Mouse (Mus musculus): Measurements from ENCODE around the gene Spata18. TPM values are rescaled to one million over a fixed set of nuclear protein-coding genes. Genes with fewer than 3 reads are reported as not detected.

The Spata18 gene
- polyA plus RNA-seq, 1 experiment = not detected

DNA sequence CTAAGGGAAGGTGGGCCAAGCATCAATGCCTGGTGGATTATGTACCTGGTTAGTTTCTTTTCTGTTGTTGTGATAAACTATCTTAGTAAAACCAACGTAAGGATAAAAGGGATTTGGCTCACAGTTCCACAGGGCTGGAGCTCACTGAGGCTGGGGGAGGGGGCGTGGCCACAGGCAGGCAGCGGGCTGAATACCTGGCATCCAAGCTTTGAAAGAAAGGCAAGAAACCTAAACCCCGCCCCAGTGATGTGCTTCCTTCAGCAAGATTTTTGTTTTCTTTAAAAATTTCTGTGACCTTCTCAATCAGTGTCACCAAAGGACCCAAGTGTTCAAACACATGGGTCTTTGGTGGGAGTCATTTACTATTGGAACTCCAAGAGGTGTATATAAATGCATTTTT lies 23.6 kb upstream of the Spata18 start:
- Histone ChIP-seq H3K27me3 (ENCODE audit: control insufficient read depth, insufficient read depth, insufficient read length) (no peaks in the 10 kb centered on the region), H3ac (ENCODE audit: control insufficient read depth, insufficient read length) (no peak overlapping the region), H3K36me3 (ENCODE audit: control insufficient read depth, insufficient read depth) (no peaks in the 10 kb centered on the region), H3K4me3 (no peak overlapping the region), H3K79me2 (ENCODE audit: control insufficient read depth, insufficient read depth) (no peaks in the 10 kb centered on the region), H3K4me2 (ENCODE audit: low read depth) (no peak overlapping the region)
- no peak for TF ChIP-seq REST (IDR thresholded peaks at IDR 0.05; ENCODE audit: insufficient read depth, insufficient read length)
- TF ChIP-seq E2F4 (IDR thresholded peaks at IDR 0.05; ENCODE audit: insufficient read depth) = no peak
- no peak for TF ChIP-seq USF1 (IDR thresholded peaks at IDR 0.05; ENCODE audit: low read depth)
- no peak for TF ChIP-seq CEBPB (IDR thresholded peaks at IDR 0.05; ENCODE audit: insufficient read depth, poor library complexity, severe bottlenecking)
- no peak for TF ChIP-seq POLR2AphosphoS2 (IDR thresholded peaks at IDR 0.05; ENCODE audit: insufficient read length, low read depth)
- no peak for TF ChIP-seq POLR2A (IDR thresholded peaks at IDR 0.05; ENCODE audit: insufficient read length, low read depth)
- no peak for TF ChIP-seq MYOG (IDR thresholded peaks at IDR 0.05; ENCODE audit: control insufficient read depth in 1 of 3, insufficient read depth in 1 of 3, insufficient read length in 2 of 3, low read depth in 2 of 3)
- no peak for TF ChIP-seq MYOD1 (IDR thresholded peaks at IDR 0.05; ENCODE audit: control insufficient read depth in 1 of 3, insufficient read length in 2 of 3, low read depth in 2 of 3)
- no peak for TF ChIP-seq TCF3 (IDR thresholded peaks at IDR 0.05; ENCODE audit: insufficient read length, low read depth)
- TF ChIP-seq SRF (IDR thresholded peaks at IDR 0.05; ENCODE audit: control insufficient read depth, insufficient read length, low read depth) = no peak
- TF ChIP-seq TCF12 (IDR thresholded peaks at IDR 0.05; ENCODE audit: insufficient read depth, poor library complexity, severe bottlenecking) = no peak
- TF ChIP-seq MAX (IDR thresholded peaks at IDR 0.05; ENCODE audit: low read depth) = no peak

DNA sequence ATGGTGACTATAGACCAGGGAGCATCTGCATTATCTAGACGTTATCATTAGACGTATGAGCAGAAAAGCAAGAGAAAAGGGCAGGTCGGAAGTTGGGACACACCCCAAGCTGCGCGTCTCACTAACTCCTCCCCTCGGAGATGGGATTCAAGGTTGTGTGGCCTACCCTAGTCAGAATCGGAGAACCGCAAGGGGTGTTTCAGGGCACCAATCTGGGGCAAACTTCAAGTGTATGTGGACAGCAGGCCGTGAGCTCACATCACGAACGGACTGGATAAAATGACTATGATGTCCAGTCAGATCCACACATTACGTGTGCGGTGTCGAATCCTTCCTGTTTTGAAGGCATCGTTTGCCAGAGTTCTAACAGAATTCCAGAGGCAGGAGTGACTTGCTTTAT lies 23.2 kb upstream of the Spata18 start:
- Histone ChIP-seq H3K79me2 (ENCODE audit: control insufficient read depth, insufficient read depth) (no peaks in the 10 kb centered on the region), H3K4me2 (ENCODE audit: low read depth) (no peak overlapping the region), H3K36me3 (ENCODE audit: control insufficient read depth, insufficient read depth) (no peaks in the 10 kb centered on the region), H3ac (ENCODE audit: control insufficient read depth, insufficient read length) (no peak overlapping the region), H3K4me3 (no peak overlapping the region), H3K27me3 (ENCODE audit: control insufficient read depth, insufficient read depth, insufficient read length) (no peaks in the 10 kb centered on the region)
- no peak for TF ChIP-seq MYOD1 (IDR thresholded peaks at IDR 0.05; ENCODE audit: control insufficient read depth in 1 of 3, insufficient read length in 2 of 3, low read depth in 2 of 3)
- TF ChIP-seq REST (IDR thresholded peaks at IDR 0.05; ENCODE audit: insufficient read depth, insufficient read length) = no peak
- TF ChIP-seq CEBPB (IDR thresholded peaks at IDR 0.05; ENCODE audit: insufficient read depth, poor library complexity, severe bottlenecking) = no peak
- no peak for TF ChIP-seq SRF (IDR thresholded peaks at IDR 0.05; ENCODE audit: control insufficient read depth, insufficient read length, low read depth)
- no peak for TF ChIP-seq TCF12 (IDR thresholded peaks at IDR 0.05; ENCODE audit: insufficient read depth, poor library complexity, severe bottlenecking)
- no peak for TF ChIP-seq POLR2AphosphoS2 (IDR thresholded peaks at IDR 0.05; ENCODE audit: insufficient read length, low read depth)
- no peak for TF ChIP-seq TCF3 (IDR thresholded peaks at IDR 0.05; ENCODE audit: insufficient read length, low read depth)
- no peak for TF ChIP-seq MAX (IDR thresholded peaks at IDR 0.05; ENCODE audit: low read depth)
- TF ChIP-seq USF1 (IDR thresholded peaks at IDR 0.05; ENCODE audit: low read depth) = no peak

DNA sequence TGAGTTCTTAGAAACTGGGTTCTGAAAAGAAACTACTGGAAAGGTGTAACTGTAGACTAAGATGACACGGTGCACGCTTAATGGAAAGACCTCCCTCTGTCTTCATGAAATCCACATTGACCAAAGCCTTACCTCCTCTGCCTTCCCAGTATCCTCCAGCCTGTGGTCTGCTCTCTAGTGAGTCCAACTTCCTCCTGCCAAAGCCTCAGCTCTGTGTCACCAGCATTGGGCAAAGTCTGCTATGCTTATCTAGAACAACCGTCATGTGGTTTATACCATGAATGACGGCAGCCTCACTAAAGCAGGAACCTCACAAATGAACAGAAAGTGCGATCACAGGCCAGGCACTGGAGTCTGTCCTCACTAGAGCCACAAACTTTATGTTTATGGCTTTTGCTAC lies 21.0 kb upstream of the Spata18 start:
- Histone ChIP-seq H3K79me2 (ENCODE audit: control insufficient read depth, insufficient read depth) (no peaks in the 10 kb centered on the region), H3ac (ENCODE audit: control insufficient read depth, insufficient read length) (no peak overlapping the region), H3K27me3 (ENCODE audit: control insufficient read depth, insufficient read depth, insufficient read length) (no peaks in the 10 kb centered on the region), H3K4me3 (no peak overlapping the region), H3K4me2 (ENCODE audit: low read depth) (no peak overlapping the region), H3K36me3 (ENCODE audit: control insufficient read depth, insufficient read depth) (peaks cover 16% of the 10 kb centered on the region)
- TF ChIP-seq E2F4 (IDR thresholded peaks at IDR 0.05; ENCODE audit: insufficient read depth) (no peak), CEBPB (IDR thresholded peaks at IDR 0.05; ENCODE audit: insufficient read depth, poor library complexity, severe bottlenecking) (no peak), MAX (IDR thresholded peaks at IDR 0.05; ENCODE audit: low read depth) (no peak), REST (IDR thresholded peaks at IDR 0.05; ENCODE audit: insufficient read depth, insufficient read length) (no peak), USF1 (IDR thresholded peaks at IDR 0.05; ENCODE audit: low read depth) (no peak), TCF12 (IDR thresholded peaks at IDR 0.05; ENCODE audit: insufficient read depth, poor library complexity, severe bottlenecking) (no peak), MYOD1 (IDR thresholded peaks at IDR 0.05; ENCODE audit: control insufficient read depth in 1 of 3, insufficient read length in 2 of 3, low read depth in 2 of 3) (no peak), SRF (IDR thresholded peaks at IDR 0.05; ENCODE audit: control insufficient read depth, insufficient read length, low read depth) (no peak), TCF3 (IDR thresholded peaks at IDR 0.05; ENCODE audit: insufficient read length, low read depth) (no peak), POLR2AphosphoS2 (IDR thresholded peaks at IDR 0.05; ENCODE audit: insufficient read length, low read depth) (no peak), POLR2A (IDR thresholded peaks at IDR 0.05; ENCODE audit: insufficient read length, low read depth) (no peak), MYOG (IDR thresholded peaks at IDR 0.05; ENCODE audit: control insufficient read depth in 1 of 3, insufficient read depth in 1 of 3, insufficient read length in 2 of 3, low read depth in 2 of 3) (no peak)

DNA sequence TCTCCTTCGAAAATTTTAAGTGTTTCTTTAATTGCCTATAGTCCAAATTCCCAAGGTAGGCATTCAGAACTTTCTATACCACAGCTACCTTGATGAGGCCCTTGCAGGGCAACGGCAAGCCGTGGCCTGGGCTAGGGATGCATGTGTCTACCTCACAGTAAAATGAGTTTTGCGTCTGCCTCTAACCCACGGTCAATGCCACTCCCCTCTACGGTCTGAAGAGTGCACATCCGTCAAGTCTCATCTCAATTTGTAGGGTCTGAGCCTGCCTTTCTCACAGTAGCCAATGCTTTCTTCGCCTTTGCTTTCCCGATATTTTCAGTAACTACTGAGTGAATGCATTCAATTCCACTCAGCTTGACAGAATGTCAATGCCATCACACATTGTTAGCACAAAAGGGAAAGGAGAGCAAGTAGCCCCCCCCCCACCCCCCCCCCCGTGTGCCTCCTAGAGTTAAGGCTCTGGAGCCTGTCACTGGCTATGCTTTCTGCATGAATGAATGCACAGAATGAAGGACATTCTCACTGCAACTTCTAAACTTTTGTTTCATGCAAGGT lies 20.1 kb upstream of the Spata18 start:
- Histone ChIP-seq H3K36me3 (ENCODE audit: control insufficient read depth, insufficient read depth) (peaks cover 21% of the 10 kb centered on the region), H3K4me3 (no peak overlapping the region), H3K4me2 (ENCODE audit: low read depth) (no peak overlapping the region), H3K27me3 (ENCODE audit: control insufficient read depth, insufficient read depth, insufficient read length) (no peaks in the 10 kb centered on the region), H3K79me2 (ENCODE audit: control insufficient read depth, insufficient read depth) (no peaks in the 10 kb centered on the region), H3ac (ENCODE audit: control insufficient read depth, insufficient read length) (no peak overlapping the region)
- TF ChIP-seq SRF (IDR thresholded peaks at IDR 0.05; ENCODE audit: control insufficient read depth, insufficient read length, low read depth) = no peak

DNA sequence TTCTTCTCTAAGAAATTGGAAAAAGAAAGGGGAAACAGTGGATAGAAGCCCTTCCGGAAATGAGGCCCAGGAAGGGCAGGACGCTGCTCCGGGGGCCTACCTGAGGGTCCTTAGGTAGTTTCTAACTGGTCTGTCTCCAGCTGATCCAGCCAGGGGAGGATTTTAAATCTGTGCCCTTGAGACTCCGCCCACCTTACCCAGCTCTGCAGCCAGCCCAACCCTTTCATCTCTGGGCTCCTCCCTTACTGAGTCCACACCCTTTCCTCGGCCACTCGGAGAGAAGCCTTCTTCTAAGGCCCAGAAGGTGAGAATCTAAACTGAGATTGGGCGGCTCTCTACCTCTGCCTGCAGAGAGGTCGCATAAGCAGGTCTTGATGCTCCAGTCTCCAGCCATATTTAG lies 18.9 kb upstream of the Spata18 start, which contains the start of gene Lrrc66:
Gene Lrrc66, minus strand, starts transcription at position 236 of the 400 bp plus-strand sequence.
- TF ChIP-seq REST (IDR thresholded peaks at IDR 0.05; ENCODE audit: insufficient read depth, insufficient read length) (no peak), TCF12 (IDR thresholded peaks at IDR 0.05; ENCODE audit: insufficient read depth, poor library complexity, severe bottlenecking) (no peak), POLR2A (IDR thresholded peaks at IDR 0.05; ENCODE audit: insufficient read length, low read depth) (no peak), TCF3 (IDR thresholded peaks at IDR 0.05; ENCODE audit: insufficient read length, low read depth) (no peak), USF1 (IDR thresholded peaks at IDR 0.05; ENCODE audit: low read depth) (no peak), MYOD1 (IDR thresholded peaks at IDR 0.05; ENCODE audit: control insufficient read depth in 1 of 3, insufficient read length in 2 of 3, low read depth in 2 of 3) (no peak), POLR2AphosphoS2 (IDR thresholded peaks at IDR 0.05; ENCODE audit: insufficient read length, low read depth) (no peak), MYOG (IDR thresholded peaks at IDR 0.05; ENCODE audit: control insufficient read depth in 1 of 3, insufficient read depth in 1 of 3, insufficient read length in 2 of 3, low read depth in 2 of 3) (no peak)
- peaks cover 21% of the 10 kb centered on the region for H3K36me3 ChIP-seq (ENCODE audit: control insufficient read depth, insufficient read depth)
- H3K4me3 ChIP-seq = no peak within 1 kb of the TSS
- no peak within 1 kb of the TSS for H3K4me2 ChIP-seq (ENCODE audit: low read depth)
- no peaks in the 10 kb centered on the region for H3K27me3 ChIP-seq (ENCODE audit: control insufficient read depth, insufficient read depth, insufficient read length)
- no peak within 1 kb of the TSS for H3ac ChIP-seq (ENCODE audit: control insufficient read depth, insufficient read length)
- no peaks in the 10 kb centered on the region for H3K79me2 ChIP-seq (ENCODE audit: control insufficient read depth, insufficient read depth)

All from myocyte (in vitro differentiated cells).